In genomic region chr4:45491685-45492601, GRCm38 (mm10) we compare ENCODE assay signal across 11 mouse cellular contexts. TPM values are rescaled to one million over a fixed set of nuclear protein-coding genes. Genes with fewer than 3 reads are reported as not detected.
DNase-seq lines count a peak whose midpoint lies in the region; ATAC-seq and TF ChIP-seq lines count a peak whose summit lies in the region.
"Had no signal": no experiment of that assay in that cellular context is flagged by ENCODE, and none has a peak within 500 bp of the region (broad histone marks: within the 10 kb centered on the region; RNA-seq: fewer than 3 reads in every experiment).

No protein-coding gene starts in this region.

- no peak for TF ChIP-seq EP300 in lung, postnatal 0 days (IDR thresholded peaks at IDR 0.05)

- peak overlapping the region; percentile 13; the same call in 1 of the 2 replicates for H3K4me3 ChIP-seq in heart, embryonic 13.5 days
- H3K4me3 ChIP-seq in lung, postnatal 0 days (ENCODE audit: low read depth, low read length) = no peak overlapping the region
- H3K4me3 ChIP-seq in intestine, embryonic 16.5 days (ENCODE audit: low read length) = no peak overlapping the region
- no peak overlapping the region for H3K4me3 ChIP-seq in stomach, embryonic 14.5 days (ENCODE audit: low read depth, low read length)

- no peaks in the 10 kb centered on the region for H3K9me3 ChIP-seq in heart, embryonic 13.5 days
- H3K9me3 ChIP-seq in lung, postnatal 0 days (ENCODE audit: low read length) = no peaks in the 10 kb centered on the region
- no peaks in the 10 kb centered on the region for H3K9me3 ChIP-seq in intestine, embryonic 16.5 days (ENCODE audit: control insufficient read depth, low read length)
- H3K9me3 ChIP-seq in stomach, embryonic 14.5 days (ENCODE audit: control insufficient read depth, low read depth, low read length) = no peaks in the 10 kb centered on the region

- TF ChIP-seq CTCF in lung, postnatal 0 days (IDR thresholded peaks at IDR 0.05) = no peak

- H3K4me1 ChIP-seq in heart, embryonic 13.5 days = peaks cover 100% of the 10 kb centered on the region
- peaks cover 78% of the 10 kb centered on the region for H3K4me1 ChIP-seq in lung, postnatal 0 days (ENCODE audit: insufficient read depth, low read depth, low read length)
- H3K4me1 ChIP-seq in intestine, embryonic 16.5 days (ENCODE audit: control insufficient read depth, insufficient read depth, low read length) = peaks cover 92% of the 10 kb centered on the region
- peaks cover 95% of the 10 kb centered on the region for H3K4me1 ChIP-seq in stomach, embryonic 14.5 days (ENCODE audit: control insufficient read depth, insufficient read depth, low read length)

- 0 out of 2 replicates have a peak, but pooled peaks cover 7% of the 10 kb centered on the region for H3K27me3 ChIP-seq in heart, embryonic 13.5 days (replicated peaks)
- H3K27me3 ChIP-seq in lung, postnatal 0 days (replicated peaks; ENCODE audit: insufficient read depth, low read length) = no peaks in the 10 kb centered on the region
- no peaks in the 10 kb centered on the region for H3K27me3 ChIP-seq in intestine, embryonic 16.5 days (replicated peaks; ENCODE audit: control insufficient read depth, insufficient read depth, low read length)
- no peaks in the 10 kb centered on the region for H3K27me3 ChIP-seq in stomach, embryonic 14.5 days (ENCODE audit: control insufficient read depth, insufficient read depth, low read length)

- WGBS in heart, embryonic 13.5 days = 42% methylated on average over 16 of the region's 16 CpGs
- 36% methylated on average over 16 of the region's 16 CpGs for WGBS in lung, postnatal 0 days
- 43% methylated on average over 16 of the region's 16 CpGs for WGBS in intestine, embryonic 16.5 days
- WGBS in stomach, embryonic 14.5 days = 36% methylated on average over 16 of the region's 16 CpGs

- peak overlapping the region; percentile 58 for H3K4me2 ChIP-seq in heart, embryonic 13.5 days
- H3K4me2 ChIP-seq in lung, postnatal 0 days (replicated peaks; ENCODE audit: low read depth, low read length) = no peak overlapping the region
- peak overlapping the region; percentile 4; the same call in 1 of the 2 replicates for H3K4me2 ChIP-seq in intestine, embryonic 16.5 days (ENCODE audit: low read depth, low read length)
- no peak overlapping the region; the same call in 1 of the 2 replicates for H3K4me2 ChIP-seq in stomach, embryonic 14.5 days (replicated peaks; ENCODE audit: low read depth, low read length)

- peak overlapping the region; percentile 95 for H3K27ac ChIP-seq in heart, embryonic 13.5 days (replicated peaks)
- peak overlapping the region; percentile 93 for H3K27ac ChIP-seq in lung, postnatal 0 days (ENCODE audit: low read length)
- H3K27ac ChIP-seq in intestine, embryonic 16.5 days (ENCODE audit: low read length) = peak overlapping the region; percentile 45
- H3K27ac ChIP-seq in stomach, embryonic 14.5 days (ENCODE audit: low read length) = peak overlapping the region; percentile 57

- no peak for DNase-seq in heart, adult 8-10 months (ENCODE audit: low spot score)
- DNase-seq in lung, postnatal 0 days (ENCODE audit: low spot score) = no peak
- no peak for DNase-seq in lung, postnatal 4 days
- DNase-seq in adrenal gland, adult 2 months = no peak
- DNase-seq in right cerebral cortex, postnatal 14 days = no peak
- DNase-seq: cerebellum, postnatal 10 days; left cerebral cortex, postnatal 4 days; spleen, adult 18-20 months had no signal

- no peak for ATAC-seq in heart, embryonic 13.5 days (ENCODE audit: extremely low read depth, insufficient number of reproducible peaks, low FRiP score, low TSS enrichment)
- ATAC-seq in lung, postnatal 0 days = no peak
- no peak for ATAC-seq in intestine, embryonic 16.5 days
- ATAC-seq in stomach, embryonic 14.5 days (ENCODE audit: insufficient number of reproducible peaks, insufficient read depth, low FRiP score, low read depth) = no peak

- peaks cover 16% of the 10 kb centered on the region for H3K36me3 ChIP-seq in heart, embryonic 13.5 days
- H3K36me3 ChIP-seq in lung, postnatal 0 days (ENCODE audit: insufficient read depth, low read length) = no peaks in the 10 kb centered on the region
- no peaks in the 10 kb centered on the region for H3K36me3 ChIP-seq in intestine, embryonic 16.5 days (ENCODE audit: control insufficient read depth, insufficient read depth, low read length)
- no peaks in the 10 kb centered on the region for H3K36me3 ChIP-seq in stomach, embryonic 14.5 days (ENCODE audit: control insufficient read depth, insufficient read depth, low read length)

- peak overlapping the region; percentile 71 for H3K9ac ChIP-seq in heart, embryonic 13.5 days
- H3K9ac ChIP-seq in lung, postnatal 0 days (replicated peaks; ENCODE audit: low read depth) = no peak overlapping the region
- no peak overlapping the region for H3K9ac ChIP-seq in intestine, embryonic 16.5 days (ENCODE audit: low read depth, low read length)
- no peak overlapping the region for H3K9ac ChIP-seq in stomach, embryonic 14.5 days (replicated peaks; ENCODE audit: low read depth, low read length)

RNA-seq across cellular contexts. Expression of gene Shb, which starts 40.3 kb away (rescaled TPM):
- 8.6 and 8.8 TPM in 2 replicates for polyA plus RNA-seq in heart, embryonic 13.5 days (2015; fragmentation: Nextera tagmentation; extraction: Ambion mirVana)
- 10 to 100 TPM; 23.7 to 44.2 (median 32.3) TPM for total RNA-seq in heart, adult 8-10 months (2022)
- polyA plus RNA-seq in lung, postnatal 0 days (2015; fragmentation: Nextera tagmentation; extraction: Ambion mirVana) = 7.1 and 8.8 TPM in 2 replicates
- 1.5 and 2.7 TPM in 2 replicates for polyA plus RNA-seq in intestine, embryonic 16.5 days (2015; fragmentation: Nextera tagmentation; extraction: Ambion mirVana)
- polyA plus RNA-seq in stomach, embryonic 14.5 days (2014; fragmentation: Nextera tagmentation; extraction: Ambion mirVana) = 4.4 and 5.2 TPM in 2 replicates
- total RNA-seq in adrenal gland, adult 2 months (2021) = 100 to 1,000 TPM in 1 of 2 experiments, 10 to 100 TPM in 1; 48.7 to 154 TPM
- polyA plus RNA-seq in adrenal gland, adult 2 months (2012; rRNA removed) = 71.0 and 106 TPM in 2 replicates

Comparison
In these comparisons a context has a peak if more than half of its experiments do, and no peak if none do; other contexts are left out.
1. H3K27ac ChIP-seq: peak in every context shown above with its lines; median percentile 95 in heart, embryonic 13.5 days; 93 in lung, postnatal 0 days; 57 in stomach, embryonic 14.5 days; 45 in intestine, embryonic 16.5 days.
2. H3K4me2 ChIP-seq: peak in heart, embryonic 13.5 days (single experiment) and intestine, embryonic 16.5 days (single experiment); none in lung, postnatal 0 days (single experiment) and stomach, embryonic 14.5 days (single experiment).